Mouse (Mus musculus) intestine, embryonic 14.5 days (tissue): Measurements from ENCODE around the gene Slc23a3. TPM values are rescaled to one million over a fixed set of nuclear protein-coding genes. Genes with fewer than 3 reads are reported as not detected.

Source experiments
- ATAC-seq: fragments of 200-750 bp; cut with Nextera tagmentation; replicated peaks from 2 replicates; pipeline ENCODE4 v1.8.0; 2017; ENCODE audit warnings: low read depth, moderate number of reproducible peaks, moderate TSS enrichment, moderate library complexity; ENCODE audit not compliant: low FRiP score, low TSS enrichment
- DNase-seq: peaks from one replicate; pipeline ENCODE4 v3.0.0-alpha.2; 2018; ENCODE audit warnings: low spot score
- H3K27ac ChIP-seq: fragments of 300-500 bp; sonication (generic); 2 replicates; pipeline ENCODE4 v1.5.1; 2014; ENCODE audit warnings: low read depth, mild to moderate bottlenecking, control low read depth
- H3K27me3 ChIP-seq: fragments of 300-500 bp; sonication (generic); replicated peaks from 2 replicates; pipeline ENCODE4 v1.6.1; 2014; ENCODE audit warnings: low read length, control low read depth; ENCODE audit not compliant: control insufficient read depth, insufficient read depth
- H3K36me3 ChIP-seq: fragments of 300-500 bp; sonication (generic); 2 replicates; pipeline ENCODE4 v1.6.1; 2014; ENCODE audit warnings: low read length, control low read depth; ENCODE audit not compliant: control insufficient read depth, insufficient read depth
- H3K4me1 ChIP-seq: fragments of 300-500 bp; sonication (generic); replicated peaks from 2 replicates; pipeline ENCODE4 v1.6.1; 2014; ENCODE audit warnings: low read length, control low read depth, mixed read lengths; ENCODE audit not compliant: control insufficient read depth, insufficient read depth
- H3K4me2 ChIP-seq: fragments of 300-500 bp; sonication (generic); 2 replicates; pipeline ENCODE4 v1.6.1; 2014; ENCODE audit warnings: low read length
- H3K4me3 ChIP-seq: fragments of 300-500 bp; sonication (generic); 2 replicates; pipeline ENCODE4 v1.5.1; 2014; ENCODE audit warnings: low read depth, low read length, control low read depth, mixed read lengths
- H3K9ac ChIP-seq: fragments of 300-500 bp; sonication (generic); 2 replicates; pipeline ENCODE4 v1.6.1; 2014; ENCODE audit warnings: mild to moderate bottlenecking, low read length
- H3K9me3 ChIP-seq: fragments of 300-500 bp; sonication (generic); 2 replicates; pipeline ENCODE4 v1.6.1; 2016; ENCODE audit warnings: low read length, control low read depth; ENCODE audit not compliant: control insufficient read depth
- WGBS: fragments of 180-500 bp; shearing (Covaris S2); extraction: QIAGEN DNeasy Blood & Tissue Kit; methylation state at CpG from one replicate; pipeline ENCODE4 v1.1.7; 2014; 5-methylcytosine and 5-hydroxymethylcytosine counted together
- polyA plus RNA-seq: library from polyadenylated mRNA; unstranded; fragments of >200 nt; fragmentation: Nextera tagmentation; extraction: Ambion mirVana; gene quantifications from 2 replicates; pipeline ENCODE4 v1.2.1, GENCODE M21; 2014

The Slc23a3 gene
- polyA plus RNA-seq, 1 experiment from 2014 or later = 1.8 TPM

GRCm38 (mm10) chr1:75124346-75125321, 9.1 kb downstream of the Slc23a3 start, which contains the start of gene Nhej1:
Nhej1 (minus strand) TSS chr1:75125200.
- DNase-seq (peak; percentile 98), ATAC-seq (peak; percentile 96)
- peak within 1 kb of the TSS; percentile 46 for H3K4me2 ChIP-seq
- H3K4me1 ChIP-seq = no peaks in the 10 kb centered on the region; the same call in 1 of the 2 replicates
- H3K27ac ChIP-seq = peak within 1 kb of the TSS; percentile 95
- H3K27me3 ChIP-seq = no peaks in the 10 kb centered on the region
- H3K9me3 ChIP-seq = no peaks in the 10 kb centered on the region
- peak within 1 kb of the TSS; percentile 50 for H3K4me3 ChIP-seq
- no peaks in the 10 kb centered on the region for H3K36me3 ChIP-seq
- WGBS = under 1% methylated on average over 56 of the region's 56 CpGs
- H3K9ac ChIP-seq = peak within 1 kb of the TSS; percentile 44

GRCm38 (mm10) chr1:75122211-75122610, 11.5 kb downstream of the Slc23a3 start:
- 79% methylated on average over 3 of the region's 3 CpGs for WGBS
- DNase-seq = no peak
- no peak for ATAC-seq
- no peaks in the 10 kb centered on the region; the same call in 1 of the 2 replicates for H3K4me1 ChIP-seq
- H3K4me2 ChIP-seq = no peak overlapping the region
- H3K4me3 ChIP-seq = no peak overlapping the region
- H3K9me3 ChIP-seq = no peaks in the 10 kb centered on the region
- H3K27me3 ChIP-seq = no peaks in the 10 kb centered on the region
- H3K9ac ChIP-seq = no peak overlapping the region
- H3K27ac ChIP-seq = no peak overlapping the region
- no peaks in the 10 kb centered on the region for H3K36me3 ChIP-seq

Other genes starting within 250 kb of the Slc23a3 start
- 0.55 and 1.4 TPM in 2 replicates for gene Fev, start 248.5 kb downstream of the Slc23a3 start, polyA plus RNA-seq
- 2.5 TPM in 1 of 2 replicates, not detected in the other for gene Cryba2, start 240.7 kb downstream of the Slc23a3 start, polyA plus RNA-seq
- gene Cfap65, start 198.3 kb downstream of the Slc23a3 start, polyA plus RNA-seq = 0.15 and 0.27 TPM in 2 replicates
- gene Ihh, start 182.2 kb downstream of the Slc23a3 start, polyA plus RNA-seq = 28.8 and 33.7 TPM in 2 replicates
- gene Nhej1, start 8.7 kb downstream of the Slc23a3 start, polyA plus RNA-seq = 8.3 and 10.5 TPM in 2 replicates
- gene Cnppd1, start 8.8 kb upstream of the Slc23a3 start, polyA plus RNA-seq = 41.6 and 41.7 TPM in 2 replicates
- 50.1 and 51.1 TPM in 2 replicates for gene Retreg2, start 8.9 kb upstream of the Slc23a3 start, polyA plus RNA-seq
- gene Zfand2b, start 34.8 kb upstream of the Slc23a3 start, polyA plus RNA-seq = 36.5 and 38.8 TPM in 2 replicates
- gene Abcb6, start 46.5 kb upstream of the Slc23a3 start, polyA plus RNA-seq = 17.8 and 21.7 TPM in 2 replicates
- 20.2 and 23.0 TPM in 2 replicates for gene Ankzf1, start 58.3 kb upstream of the Slc23a3 start, polyA plus RNA-seq
- gene Atg9a, start 58.3 kb upstream of the Slc23a3 start, polyA plus RNA-seq = 24.0 and 26.3 TPM in 2 replicates
- 15.1 and 19.2 TPM in 2 replicates for gene Glb1l, start 76.9 kb upstream of the Slc23a3 start, polyA plus RNA-seq
- gene Stk16, start 76.9 kb upstream of the Slc23a3 start, polyA plus RNA-seq = 116 and 131 TPM in 2 replicates
- gene Tuba4a, start 86.0 kb upstream of the Slc23a3 start, polyA plus RNA-seq = 68.7 and 86.5 TPM in 2 replicates
- gene A630095N17Rik, start 98.2 kb upstream of the Slc23a3 start, polyA plus RNA-seq = not detected in 2 replicates
- gene Dnajb2, start 102.5 kb upstream of the Slc23a3 start, polyA plus RNA-seq = 14.2 TPM in 2 replicates
- 2.9 and 3.4 TPM in 2 replicates for gene Ptprn, start 130.6 kb upstream of the Slc23a3 start, polyA plus RNA-seq
- gene Resp18, start 144.5 kb upstream of the Slc23a3 start, polyA plus RNA-seq = 13.0 and 13.4 TPM in 2 replicates
- 133 and 137 TPM in 2 replicates for gene Dnpep, start 184.1 kb upstream of the Slc23a3 start, polyA plus RNA-seq
- gene Des, start 226.4 kb upstream of the Slc23a3 start, polyA plus RNA-seq = 72.4 and 73.2 TPM in 2 replicates
- gene Speg, start 241.4 kb upstream of the Slc23a3 start, polyA plus RNA-seq = 46.7 and 55.2 TPM in 2 replicates